Mouse (Mus musculus): ENCODE results near the gene Rab17. TPM values are rescaled to one million over a fixed set of nuclear protein-coding genes. Genes with fewer than 3 reads are reported as not detected.

Gene Rab17
- polyA plus RNA-seq, 1 experiment from 2014 or later = 0.10 TPM

DNA sequence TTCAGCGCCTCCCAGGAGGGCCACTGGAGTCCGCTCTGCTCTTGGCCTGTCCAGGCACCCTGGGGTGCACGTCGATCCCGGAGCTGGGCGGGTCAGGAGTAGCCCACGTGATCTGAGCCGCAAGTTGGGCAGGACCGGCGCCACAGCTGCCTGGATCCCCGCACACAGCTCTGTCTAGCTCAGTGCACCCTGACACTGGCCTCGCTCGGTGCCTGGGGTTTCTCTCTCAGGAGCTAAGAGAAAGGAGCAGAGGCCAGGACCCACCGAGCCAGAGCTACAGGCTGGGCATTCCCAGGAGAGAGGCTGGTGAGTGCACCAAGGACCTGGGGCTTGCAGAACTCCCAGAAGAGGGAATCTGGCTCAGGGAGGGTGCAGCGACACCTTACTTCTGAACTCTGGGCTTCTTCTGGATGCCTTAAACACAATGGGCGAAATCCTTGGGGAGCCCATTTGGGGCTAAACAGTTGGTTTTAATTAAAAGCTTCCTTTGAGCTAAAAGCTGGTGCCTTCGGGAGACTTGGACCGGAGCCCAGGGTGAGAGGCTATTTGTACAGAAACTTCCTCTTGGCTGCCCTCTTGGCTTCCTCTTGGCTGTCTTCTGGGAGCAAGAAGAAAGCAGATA lies 54.4 kb downstream of the Rab17 start, which contains the start of gene Mlph:
Mlph (plus strand) TSS at position 138 of the 622 bp plus-strand sequence.
- Histone ChIP-seq H3K4me3 (peak within 1 kb of the TSS; percentile 43), H3K9me3 (peaks cover 7% of the 10 kb centered on the region), H3K27me3 (ENCODE audit: poor library complexity, severe bottlenecking) (peaks cover 33% of the 10 kb centered on the region), H3K36me3 (replicated peaks) (no peaks in the 10 kb centered on the region), H3K27ac (peak within 1 kb of the TSS; percentile 48; the same call in 1 of the 2 replicates), H3K4me1 (peaks cover 16% of the 10 kb centered on the region)
- 9% methylated on average over 18 of the region's 18 CpGs for WGBS
- DNase-seq (ENCODE audit: extremely low spot score, low spot score) = peak; percentile 20

DNA sequence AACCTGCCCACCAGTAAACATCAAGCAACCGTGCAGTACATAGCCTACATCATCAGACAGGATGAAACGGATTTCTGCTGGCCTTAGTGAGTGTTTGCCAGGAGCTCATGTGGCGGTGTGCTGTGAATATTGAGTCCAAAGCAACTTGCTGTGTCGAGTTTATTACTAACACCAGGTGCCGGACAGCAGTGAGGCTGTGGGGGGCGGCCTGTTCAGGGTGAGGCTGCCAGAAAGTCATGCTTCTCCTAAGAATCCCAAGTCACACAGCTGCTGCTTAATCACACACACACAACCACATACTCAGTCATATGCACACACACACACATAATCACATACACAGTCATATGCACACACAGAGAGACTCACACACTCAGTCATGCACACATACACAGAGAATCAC lies 56.2 kb downstream of the Rab17 start:
- H3K27me3 ChIP-seq (ENCODE audit: poor library complexity, severe bottlenecking) = peaks cover 46% of the 10 kb centered on the region
- no peak overlapping the region for H3K4me3 ChIP-seq
- H3K4me1 ChIP-seq = peaks cover 24% of the 10 kb centered on the region
- no peaks in the 10 kb centered on the region for H3K36me3 ChIP-seq (replicated peaks)
- DNase-seq (ENCODE audit: extremely low spot score, low spot score) = no peak
- H3K9me3 ChIP-seq = no peaks in the 10 kb centered on the region
- WGBS = 85% methylated on average over 6 of the region's 6 CpGs
- no peak overlapping the region for H3K27ac ChIP-seq

DNA sequence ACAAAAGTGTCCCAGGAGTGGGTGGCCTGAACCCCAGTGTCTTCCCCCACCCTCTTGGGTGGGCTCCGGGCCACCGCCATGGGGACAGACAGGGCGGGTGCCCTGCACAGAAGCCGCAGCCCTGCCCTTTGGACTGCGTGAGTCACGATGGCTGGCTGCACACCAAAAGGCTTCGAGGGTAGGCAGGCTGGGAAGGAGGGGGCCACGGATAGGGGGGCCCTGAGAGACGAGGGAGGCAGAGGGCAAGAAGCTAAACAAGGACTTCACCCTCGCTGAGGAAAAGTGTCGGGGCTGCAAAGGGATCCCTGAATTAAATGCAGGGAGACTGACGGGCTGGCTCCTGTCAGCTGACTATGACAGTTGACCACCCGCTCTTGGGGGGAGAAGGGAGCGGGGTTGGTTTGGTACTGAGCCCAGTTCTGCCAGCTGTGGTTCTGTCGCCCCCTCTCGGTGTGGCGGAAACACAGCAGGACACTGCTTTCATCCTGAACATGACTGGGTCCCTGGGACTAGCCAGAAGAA lies 59.8 kb downstream of the Rab17 start:
- WGBS = 49% methylated on average over 17 of the region's 17 CpGs
- no peak for DNase-seq (ENCODE audit: extremely low spot score, low spot score)

DNA sequence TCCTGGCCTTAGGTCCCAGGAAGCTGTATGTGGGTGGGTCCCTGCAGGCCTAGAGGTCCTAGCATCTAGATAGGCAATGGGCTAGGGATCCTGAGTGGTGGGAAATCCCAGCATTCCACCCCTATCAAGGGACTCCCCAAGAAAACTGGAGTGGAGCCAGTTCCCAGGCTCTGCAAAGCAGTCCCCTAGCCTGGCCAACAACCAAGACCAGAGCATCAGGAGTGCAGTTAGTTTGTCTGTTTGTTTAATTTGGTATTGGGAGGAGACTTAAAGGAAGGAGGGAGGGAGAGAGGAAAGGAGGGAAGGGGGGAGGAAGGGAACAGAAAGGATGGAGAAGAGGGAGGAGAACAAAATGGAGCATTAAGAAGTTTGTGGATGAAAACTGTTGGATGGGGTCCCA lies 60.3 kb downstream of the Rab17 start:
- Histone ChIP-seq H3K4me3 (no peak overlapping the region), H3K4me1 (peaks cover 9% of the 10 kb centered on the region), H3K9me3 (no peaks in the 10 kb centered on the region), H3K27me3 (ENCODE audit: poor library complexity, severe bottlenecking) (peaks cover 17% of the 10 kb centered on the region), H3K36me3 (replicated peaks) (no peaks in the 10 kb centered on the region), H3K27ac (no peak overlapping the region)
- no peak for DNase-seq (ENCODE audit: extremely low spot score, low spot score)

More for the DNA sequence above, 59.8 kb downstream of the Rab17 start:
- peaks cover 11% of the 10 kb centered on the region for H3K4me1 ChIP-seq
- no peaks in the 10 kb centered on the region for H3K9me3 ChIP-seq
- H3K36me3 ChIP-seq (replicated peaks) = no peaks in the 10 kb centered on the region
- H3K27me3 ChIP-seq (ENCODE audit: poor library complexity, severe bottlenecking) = peaks cover 22% of the 10 kb centered on the region
- H3K27ac ChIP-seq = no peak overlapping the region
- no peak overlapping the region for H3K4me3 ChIP-seq

Other genes starting within 250 kb of the Rab17 start
- 1.8 and 2.3 TPM in 2 replicates for gene Col6a3, start 125.7 kb downstream of the Rab17 start, polyA plus RNA-seq (2016; fragmentation: Nextera tagmentation; extraction: Ambion mirVana)
- 0.06 and 0.17 TPM in 2 replicates for gene Mlph, start 54.6 kb downstream of the Rab17 start, polyA plus RNA-seq (2016; fragmentation: Nextera tagmentation; extraction: Ambion mirVana)
- gene Prlh, start 16.6 kb downstream of the Rab17 start, polyA plus RNA-seq (2016; fragmentation: Nextera tagmentation; extraction: Ambion mirVana) = not detected in 2 replicates
- gene Lrrfip1, start 29.1 kb upstream of the Rab17 start, polyA plus RNA-seq (2016; fragmentation: Nextera tagmentation; extraction: Ambion mirVana) = 25.1 and 26.4 TPM in 2 replicates
- gene Rbm44, start 175.4 kb upstream of the Rab17 start, polyA plus RNA-seq (2016; fragmentation: Nextera tagmentation; extraction: Ambion mirVana) = 0.26 and 0.67 TPM in 2 replicates
- 0.06 and 0.10 TPM in 2 replicates for gene Ramp1, start 210.2 kb upstream of the Rab17 start, polyA plus RNA-seq (2016; fragmentation: Nextera tagmentation; extraction: Ambion mirVana)